Mouse (Mus musculus): ENCODE results near the gene Bmp7. TPM values are rescaled to one million over a fixed set of nuclear protein-coding genes. Genes with fewer than 3 reads are reported as not detected.
A peak's percentile ranks its signal among the peaks of the same experiment; 100 is the strongest.

Bmp7 gene
- polyA plus RNA-seq, 1 experiment from 2014 or later, result 6.9 TPM

DNA sequence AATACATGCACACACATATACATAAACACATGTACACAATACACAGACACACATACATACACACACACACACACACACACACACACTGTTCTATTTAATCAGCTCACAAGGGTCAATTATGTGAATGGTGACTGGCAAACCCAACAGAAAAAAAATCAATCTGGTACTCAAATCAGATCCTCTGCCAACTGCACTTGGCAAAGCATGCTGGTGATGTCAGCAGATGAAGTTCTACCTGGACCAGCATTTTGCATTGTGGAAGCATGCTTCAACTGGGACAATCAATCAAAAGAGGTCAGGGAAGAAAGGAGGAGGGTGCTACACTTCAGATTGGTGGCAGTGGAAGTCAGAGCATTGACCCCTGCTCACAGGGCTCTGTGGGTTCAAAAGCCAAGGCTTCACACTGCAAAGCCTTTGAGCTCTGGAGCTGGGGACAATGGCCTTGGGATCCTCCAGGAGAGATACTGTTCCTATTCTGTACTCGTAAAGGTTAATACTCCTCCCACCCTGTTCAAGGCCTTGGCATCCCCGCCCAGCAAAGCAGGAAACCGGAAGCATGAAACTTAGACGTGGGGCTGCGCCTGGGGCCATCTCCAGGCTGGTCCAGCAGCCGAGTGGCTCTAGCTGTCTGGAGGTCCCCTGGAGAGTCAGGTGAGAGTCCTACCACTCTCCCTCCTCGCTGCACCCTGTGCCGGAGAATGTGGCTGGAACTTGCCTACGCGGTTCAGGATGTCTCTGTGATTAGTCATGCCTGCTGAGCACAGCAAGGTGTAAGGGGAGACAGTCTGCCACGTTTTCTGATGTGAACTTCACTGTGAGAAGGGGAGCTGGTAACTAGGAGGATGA lies 99.0 kb downstream of the Bmp7 start:
- WGBS, result 69% methylated on average over 11 of the region's 11 CpGs
- no peak overlapping the region for H3K4me3 ChIP-seq
- no peaks in the 10 kb centered on the region for H3K9me3 ChIP-seq (replicated peaks)
- no peak for ATAC-seq
- no peak overlapping the region for H3K27ac ChIP-seq
- peaks cover 7% of the 10 kb centered on the region; the same call in 1 of the 2 replicates for H3K4me1 ChIP-seq
- H3K36me3 ChIP-seq (ENCODE audit: poor library complexity, severe bottlenecking), result no peaks in the 10 kb centered on the region
- no peaks in the 10 kb centered on the region for H3K27me3 ChIP-seq
- H3K9ac ChIP-seq, result no peak overlapping the region
- H3K4me2 ChIP-seq, result no peak overlapping the region

DNA sequence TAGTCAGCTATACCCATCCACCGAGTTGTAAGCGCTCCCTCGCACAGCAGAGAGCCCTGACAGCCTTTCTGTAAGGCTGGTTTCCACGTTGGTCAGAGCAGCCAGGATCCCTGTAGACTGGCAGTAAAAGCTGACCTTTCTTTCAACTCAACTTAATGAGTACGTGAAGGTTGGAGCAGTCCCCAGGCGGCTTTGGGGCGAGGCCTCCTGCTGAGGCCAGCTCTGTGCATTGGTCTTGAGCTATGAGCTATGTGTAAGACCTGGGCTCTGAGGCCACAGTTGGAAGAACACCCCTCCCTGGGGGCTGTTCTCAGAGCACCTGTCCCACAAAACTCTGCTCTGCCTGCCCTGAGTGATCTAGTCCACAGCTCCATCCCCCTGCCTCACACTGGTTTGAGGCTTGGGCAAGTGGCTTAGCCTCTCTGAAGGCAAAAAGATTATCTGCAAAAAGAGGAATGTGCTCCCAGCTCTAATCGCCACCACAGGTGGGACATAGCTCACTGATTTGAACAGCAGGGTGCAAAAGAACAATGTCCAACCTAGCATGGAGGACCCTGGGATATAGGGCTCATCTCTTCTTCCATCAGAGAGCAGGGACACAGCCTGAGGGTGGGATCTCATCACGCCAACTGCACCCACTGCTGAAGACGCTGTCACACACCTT lies 100.7 kb downstream of the Bmp7 start:
- Histone ChIP-seq H3K4me1 (peaks cover 7% of the 10 kb centered on the region; the same call in 1 of the 2 replicates), H3K4me2 (no peak overlapping the region), H3K36me3 (ENCODE audit: poor library complexity, severe bottlenecking) (no peaks in the 10 kb centered on the region), H3K27me3 (no peaks in the 10 kb centered on the region), H3K9ac (no peak overlapping the region), H3K4me3 (no peak overlapping the region), H3K27ac (no peak overlapping the region), H3K9me3 (replicated peaks) (no peaks in the 10 kb centered on the region)
- WGBS, result 26% methylated on average over 10 of the region's 10 CpGs
- ATAC-seq, result no peak

DNA sequence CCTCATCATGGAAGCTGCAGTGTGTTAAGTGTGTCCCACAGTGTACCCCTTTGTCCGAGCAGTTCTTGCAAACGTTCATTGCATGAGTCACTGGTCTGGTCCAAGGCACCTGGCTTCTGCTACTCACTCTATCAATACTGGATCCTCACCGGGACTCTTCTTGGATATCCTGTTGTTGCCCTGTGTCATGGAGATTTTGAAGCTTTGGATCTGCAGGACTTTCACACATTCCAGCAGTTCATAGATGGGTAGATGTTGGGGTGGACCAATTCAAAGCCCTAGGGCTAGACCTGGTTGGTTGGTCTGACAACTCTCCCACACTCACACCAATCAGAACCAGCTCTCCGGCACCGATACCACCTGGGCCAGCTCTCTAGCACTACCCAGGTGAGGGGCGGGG lies 103.6 kb downstream of the Bmp7 start:
- H3K27me3 ChIP-seq, result no peaks in the 10 kb centered on the region
- H3K4me3 ChIP-seq, result no peak overlapping the region
- H3K36me3 ChIP-seq (ENCODE audit: poor library complexity, severe bottlenecking), result no peaks in the 10 kb centered on the region
- ATAC-seq, result no peak
- H3K9me3 ChIP-seq (replicated peaks), result no peaks in the 10 kb centered on the region
- no peak overlapping the region for H3K9ac ChIP-seq
- no peak overlapping the region for H3K4me2 ChIP-seq
- peaks cover 7% of the 10 kb centered on the region; the same call in 1 of the 2 replicates for H3K4me1 ChIP-seq
- 87% methylated on average over 6 of the region's 6 CpGs for WGBS
- no peak overlapping the region for H3K27ac ChIP-seq

DNA sequence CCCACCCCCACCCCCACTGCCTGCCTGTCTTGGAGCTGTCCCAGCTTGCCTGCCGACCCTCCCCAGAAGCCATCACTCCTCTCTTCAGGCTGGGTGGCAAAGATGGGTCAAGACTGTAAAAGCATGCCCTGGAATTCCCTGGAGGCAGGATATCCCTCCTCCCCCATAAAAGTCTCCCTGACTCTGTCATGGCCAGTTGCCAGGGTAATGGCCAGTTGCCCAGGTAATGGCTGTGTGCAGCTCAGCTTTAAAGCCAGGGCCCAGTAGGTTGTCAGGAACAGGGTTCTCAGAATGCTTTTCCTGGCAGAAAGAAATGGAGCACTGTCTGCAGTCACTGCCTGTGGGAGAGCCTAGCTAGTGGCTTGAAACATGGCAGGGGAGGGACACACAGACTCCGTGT lies 106.9 kb downstream of the Bmp7 start:
- Histone ChIP-seq H3K27ac (no peak overlapping the region), H3K9ac (no peak overlapping the region), H3K36me3 (ENCODE audit: poor library complexity, severe bottlenecking) (no peaks in the 10 kb centered on the region), H3K4me1 (peaks cover 6% of the 10 kb centered on the region; the same call in 1 of the 2 replicates), H3K4me3 (no peak overlapping the region), H3K9me3 (replicated peaks) (no peaks in the 10 kb centered on the region), H3K4me2 (no peak overlapping the region), H3K27me3 (no peaks in the 10 kb centered on the region)
- 34% methylated on average over 2 of the region's 2 CpGs for WGBS
- ATAC-seq, result no peak

DNA sequence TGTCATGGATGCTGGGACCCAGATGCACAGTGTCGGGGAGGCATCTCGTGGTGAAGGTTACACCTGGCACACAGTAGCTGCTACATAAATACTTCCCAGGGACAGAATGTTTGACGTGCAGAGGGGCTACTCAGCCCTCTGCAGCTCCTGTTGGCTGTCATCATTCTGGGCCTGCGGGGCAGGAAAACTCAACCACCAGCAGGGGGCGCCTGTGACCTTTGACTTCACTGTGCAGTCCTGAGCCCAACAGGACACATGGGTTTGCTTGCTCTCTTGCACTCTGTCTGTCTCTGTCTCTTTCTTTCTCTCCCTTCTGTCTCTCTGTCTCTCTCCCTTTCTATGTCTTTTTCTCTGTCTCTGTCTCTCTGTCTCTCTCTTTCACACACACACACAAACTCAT lies 108.4 kb downstream of the Bmp7 start:
- peak; percentile 37; the same call in 1 of the 2 replicates for ATAC-seq
- WGBS, result 18% methylated on average over 5 of the region's 5 CpGs

DNA sequence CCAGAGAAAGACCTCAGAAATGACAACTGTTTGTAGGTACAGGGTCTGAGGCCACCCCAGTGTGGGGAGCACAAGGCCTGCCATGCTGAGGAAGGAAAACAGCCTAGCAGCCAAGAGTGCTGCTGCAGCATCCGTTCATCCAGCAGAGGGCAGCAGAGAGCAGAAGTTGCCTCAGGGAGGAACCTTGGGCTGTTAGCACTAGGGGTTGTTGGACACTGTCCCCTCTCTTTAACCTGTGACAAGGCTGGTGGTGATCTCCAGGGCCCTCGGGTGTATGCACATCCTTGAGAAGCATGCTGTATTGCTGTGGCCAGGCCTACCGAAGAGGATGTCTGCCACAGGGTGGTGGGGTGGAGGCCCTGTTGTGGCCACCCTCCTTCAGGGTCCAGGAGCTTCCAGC lies 109.0 kb downstream of the Bmp7 start:
- no peak overlapping the region; the same call in 1 of the 2 replicates for H3K27ac ChIP-seq
- H3K4me1 ChIP-seq, result no peaks in the 10 kb centered on the region
- H3K4me3 ChIP-seq, result no peak overlapping the region
- peak; percentile 82 for ATAC-seq
- no peaks in the 10 kb centered on the region for H3K9me3 ChIP-seq (replicated peaks)
- no peaks in the 10 kb centered on the region for H3K36me3 ChIP-seq (ENCODE audit: poor library complexity, severe bottlenecking)
- 14% methylated on average over 3 of the region's 3 CpGs for WGBS
- no peak overlapping the region for H3K4me2 ChIP-seq
- H3K27me3 ChIP-seq, result no peaks in the 10 kb centered on the region; the same call in 1 of the 2 replicates
- H3K9ac ChIP-seq, result no peak overlapping the region

More for the DNA sequence above, 108.4 kb downstream of the Bmp7 start:
- Histone ChIP-seq H3K27me3 (no peaks in the 10 kb centered on the region), H3K4me3 (no peak overlapping the region), H3K27ac (no peak overlapping the region), H3K9ac (no peak overlapping the region), H3K4me2 (no peak overlapping the region), H3K9me3 (replicated peaks) (no peaks in the 10 kb centered on the region), H3K4me1 (no peaks in the 10 kb centered on the region), H3K36me3 (ENCODE audit: poor library complexity, severe bottlenecking) (no peaks in the 10 kb centered on the region)

DNA sequence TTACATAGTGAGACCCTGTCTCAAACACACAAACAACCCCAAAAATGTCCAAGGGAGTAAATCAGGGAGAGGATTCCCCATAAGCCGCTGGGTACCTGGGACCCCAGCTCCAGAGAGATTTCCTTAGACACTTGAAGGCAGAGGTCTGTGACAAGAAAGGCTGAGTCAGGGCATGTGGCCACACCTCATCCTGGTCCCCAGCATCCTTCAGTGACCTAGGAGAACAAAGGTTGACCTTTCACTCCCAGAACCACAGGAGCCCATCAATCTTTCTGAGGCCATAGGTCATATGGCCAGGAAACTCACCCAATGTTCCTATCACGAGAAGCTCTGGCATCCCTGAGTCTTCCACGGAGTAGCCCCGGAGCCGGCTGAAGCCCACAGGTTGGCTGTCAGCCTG lies 111.9 kb downstream of the Bmp7 start:
- Histone ChIP-seq H3K27ac (no peak overlapping the region), H3K4me2 (no peak overlapping the region), H3K4me3 (no peak overlapping the region), H3K9me3 (replicated peaks) (no peaks in the 10 kb centered on the region), H3K4me1 (peaks cover 9% of the 10 kb centered on the region), H3K27me3 (peaks cover 25% of the 10 kb centered on the region), H3K9ac (no peak overlapping the region), H3K36me3 (ENCODE audit: poor library complexity, severe bottlenecking) (no peaks in the 10 kb centered on the region)
- 61% methylated on average over 5 of the region's 5 CpGs for WGBS
- no peak for ATAC-seq

DNA sequence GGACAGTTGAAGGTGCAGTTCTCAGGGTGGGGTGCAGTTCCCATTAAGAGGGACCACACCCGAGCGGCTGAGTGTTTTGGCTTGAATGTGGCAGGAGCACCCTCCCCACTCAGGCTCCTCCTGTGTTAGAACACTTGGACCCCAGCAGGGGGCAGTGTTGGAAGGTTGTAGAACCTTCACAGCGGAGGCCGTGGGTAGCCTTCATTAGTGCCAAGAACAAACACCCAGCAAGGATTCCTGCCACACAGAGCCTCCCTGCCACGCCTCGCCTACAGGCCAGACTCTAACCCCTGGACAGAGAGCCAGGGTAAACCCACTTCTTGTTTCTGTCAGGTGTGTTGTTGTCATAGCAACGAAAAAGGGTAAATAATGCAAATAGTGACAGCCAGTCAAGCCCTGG lies 112.6 kb downstream of the Bmp7 start:
- H3K9ac ChIP-seq, result no peak overlapping the region
- no peak overlapping the region for H3K4me3 ChIP-seq
- H3K4me2 ChIP-seq, result no peak overlapping the region
- ATAC-seq, result no peak
- 50% methylated on average over 7 of the region's 7 CpGs for whole genome bisulfite sequencing
- no peaks in the 10 kb centered on the region for H3K9me3 ChIP-seq (replicated peaks)
- H3K27me3 ChIP-seq, result peaks cover 31% of the 10 kb centered on the region
- peaks cover 9% of the 10 kb centered on the region for H3K4me1 ChIP-seq
- H3K36me3 ChIP-seq (ENCODE audit: poor library complexity, severe bottlenecking), result no peaks in the 10 kb centered on the region
- no peak overlapping the region for H3K27ac ChIP-seq

DNA sequence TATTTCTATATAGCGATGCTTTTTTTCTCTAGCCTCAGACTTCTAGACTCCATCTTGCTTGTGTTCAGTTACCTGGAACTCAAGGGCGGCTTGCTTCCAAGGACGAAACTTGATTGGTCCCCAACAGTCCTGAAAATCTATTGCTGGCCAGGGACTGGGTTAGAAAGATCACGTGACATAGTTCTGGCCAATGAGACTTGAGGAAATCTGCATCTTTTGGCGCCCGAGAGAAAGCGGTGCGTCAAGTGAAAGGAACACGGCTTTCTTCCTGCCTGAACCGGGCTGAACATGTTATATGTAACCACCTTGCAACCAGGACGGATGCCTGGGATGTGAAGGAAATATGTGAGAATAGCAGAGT lies 114.4 kb downstream of the Bmp7 start:
- WGBS, result 92% methylated on average over 11 of the region's 11 CpGs
- no peak for ATAC-seq

DNA sequence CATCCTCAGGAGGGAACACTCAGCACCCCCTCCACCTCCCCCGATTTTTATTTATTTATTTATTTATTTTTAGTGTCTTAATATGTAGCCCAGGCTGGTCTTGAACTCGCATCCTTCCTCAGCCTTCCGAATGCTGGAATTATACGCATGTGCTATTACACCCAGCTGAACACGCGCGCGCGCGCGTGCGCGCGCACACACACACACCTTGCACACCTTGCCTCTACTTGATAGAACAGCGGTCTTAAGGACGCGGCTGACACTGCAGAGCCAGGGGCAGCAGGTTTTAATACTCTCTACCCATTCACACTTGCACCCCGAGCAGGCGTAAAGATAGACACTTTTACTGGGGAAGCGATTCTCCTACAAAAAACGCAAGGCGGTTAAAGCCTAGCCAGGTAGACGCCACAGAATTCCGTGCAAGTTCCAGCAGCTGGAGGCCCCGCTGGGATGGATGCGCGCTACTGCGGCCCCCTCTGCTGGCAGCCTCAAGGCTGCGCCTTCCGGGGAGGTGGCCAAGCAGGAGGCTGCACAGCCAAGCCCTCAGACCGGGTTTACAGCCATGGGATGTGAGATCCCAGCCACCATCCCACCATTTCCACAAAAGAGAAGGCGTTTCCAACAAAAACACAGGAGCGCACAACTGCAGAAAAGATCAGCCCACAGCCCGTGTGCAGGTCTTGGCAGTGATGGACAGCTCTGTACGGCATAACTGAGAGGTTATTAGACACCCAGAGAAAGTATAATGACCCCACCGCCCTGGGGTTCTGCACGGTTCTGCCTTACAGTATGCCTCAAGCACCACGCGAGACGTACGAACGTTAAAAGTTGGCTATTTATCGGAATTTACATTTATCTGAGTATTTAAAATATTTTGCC lies 115.0 kb downstream of the Bmp7 start:
- H3K9ac ChIP-seq, result no peak overlapping the region; the same call in 1 of the 2 replicates
- peak overlapping the region; percentile 15; the same call in 1 of the 2 replicates for H3K4me3 ChIP-seq
- no peaks in the 10 kb centered on the region for H3K36me3 ChIP-seq (ENCODE audit: poor library complexity, severe bottlenecking)
- H3K4me1 ChIP-seq, result peaks cover 16% of the 10 kb centered on the region
- H3K4me2 ChIP-seq, result peak overlapping the region; percentile 52
- H3K27me3 ChIP-seq, result peaks cover 35% of the 10 kb centered on the region
- no peak overlapping the region for H3K27ac ChIP-seq
- ATAC-seq, result peak; percentile 76
- WGBS, result 20% methylated on average over 43 of the region's 43 CpGs
- no peaks in the 10 kb centered on the region for H3K9me3 ChIP-seq (replicated peaks)

More for the DNA sequence above, 114.4 kb downstream of the Bmp7 start:
- Histone ChIP-seq H3K9ac (no peak overlapping the region), H3K27me3 (peaks cover 35% of the 10 kb centered on the region), H3K9me3 (replicated peaks) (no peaks in the 10 kb centered on the region), H3K4me1 (peaks cover 11% of the 10 kb centered on the region), H3K4me2 (no peak overlapping the region), H3K4me3 (no peak overlapping the region), H3K27ac (no peak overlapping the region), H3K36me3 (ENCODE audit: poor library complexity, severe bottlenecking) (no peaks in the 10 kb centered on the region)

DNA sequence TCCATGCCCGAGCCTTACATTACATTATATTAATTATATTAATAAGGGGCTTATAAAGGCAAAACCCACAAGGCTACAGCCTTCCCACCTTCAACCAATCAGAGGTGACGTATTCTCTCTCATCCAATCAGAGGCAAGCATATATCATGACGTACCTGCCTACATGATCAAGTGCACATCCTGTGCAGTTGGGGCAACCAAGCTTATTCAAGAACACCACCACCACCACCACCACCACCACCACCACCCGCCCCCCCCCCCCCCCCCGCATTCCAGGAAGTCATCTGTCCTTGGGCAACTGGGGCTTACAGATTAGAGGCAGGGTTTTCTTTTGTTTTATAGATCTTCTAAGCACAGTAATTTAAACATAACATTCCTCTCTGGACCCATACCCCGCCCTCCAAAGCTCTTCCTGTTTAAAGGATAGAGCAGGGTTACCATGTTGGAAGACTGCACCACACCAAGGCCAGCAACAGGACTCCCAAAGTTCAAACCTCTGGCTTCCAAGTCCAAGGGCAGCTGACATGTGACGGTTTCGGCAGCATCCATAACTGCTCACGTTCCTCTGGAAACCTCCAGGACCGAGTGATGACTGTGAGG lies 121.4 kb downstream of the Bmp7 start:
- ATAC-seq, result no peak
- H3K4me1 ChIP-seq, result 0 out of 2 replicates have a peak, but pooled peaks cover 7% of the 10 kb centered on the region
- H3K27me3 ChIP-seq, result peaks cover 15% of the 10 kb centered on the region
- H3K4me3 ChIP-seq, result no peak overlapping the region
- 84% methylated on average over 10 of the region's 10 CpGs for WGBS
- H3K9ac ChIP-seq, result no peak overlapping the region
- no peak overlapping the region for H3K27ac ChIP-seq
- no peak overlapping the region for H3K4me2 ChIP-seq
- H3K36me3 ChIP-seq (ENCODE audit: poor library complexity, severe bottlenecking), result no peaks in the 10 kb centered on the region
- H3K9me3 ChIP-seq (replicated peaks), result no peaks in the 10 kb centered on the region; the same call in 1 of the 2 replicates
